Mouse (Mus musculus) adrenal gland, adult 2 months (tissue): ENCODE data around the gene Slc34a3. TPM values are rescaled to one million over a fixed set of nuclear protein-coding genes. Genes with fewer than 3 reads are reported as not detected.

Experiments
- DNase-seq: peaks from one replicate; pipeline ENCODE4 v3.0.0; 2021
- polyA plus RNA-seq: library from polyadenylated mRNA; depleted of rRNA; stranded (reverse); fragments of >200 nt; gene quantifications from 2 replicates; pipeline ENCODE4 v1.2.3, GENCODE M21; 2012
- total RNA-seq, 2 experiments: library from RNA; stranded (reverse); gene quantifications; 2 replicates each; pipeline ENCODE4 v1.2.3; 2021

Slc34a3 gene
- total and polyA plus RNA-seq, 3 experiments = not detected

- DNase-seq = no peak
These were observed 18.2 kb upstream of the Slc34a3 start for GRCm38 (mm10) chr2:25252331-25252730.

GRCm38 (mm10) chr2:25246183-25247072 is 12.3 kb upstream of the Slc34a3 start, which contains the start of gene AL732309.1:
TSS of gene AL732309.1 (minus strand) at chr2:25246863.
- no peak for DNase-seq

- no peak for DNase-seq
These were observed 10.0 kb upstream of the Slc34a3 start for GRCm38 (mm10) chr2:25244144-25244543.

GRCm38 (mm10) chr2:25243342-25243741 is 9.2 kb upstream of the Slc34a3 start:
- DNase-seq = no peak

DNA sequence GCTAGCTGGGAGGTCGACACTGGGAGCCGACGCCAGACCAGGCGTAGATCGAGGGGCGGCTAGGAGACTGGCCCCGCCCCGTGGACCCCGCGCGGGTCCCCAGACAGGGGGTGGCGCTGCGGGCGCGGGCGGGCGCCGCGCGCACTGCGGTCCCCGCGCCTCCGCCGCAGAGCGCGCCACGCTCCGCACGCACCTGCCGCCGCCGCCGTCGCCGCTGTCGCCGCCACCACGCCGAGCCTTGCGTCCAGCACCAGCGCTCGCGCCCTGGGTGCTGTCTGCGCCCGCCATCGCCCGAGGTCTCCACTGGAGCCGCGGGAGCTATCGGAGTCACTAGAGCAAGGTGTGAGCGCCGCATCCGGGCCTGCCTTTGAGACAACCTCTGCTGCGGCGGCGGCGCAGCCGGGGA is 7.9 kb upstream of the Slc34a3 start, which contains the start of the genes Rnf208 and Cysrt1:
TSS of gene Rnf208 (plus strand) at position 155 of the 406 bp plus-strand sequence.
TSS of gene Cysrt1 (minus strand) at position 352 of the 406 bp plus-strand sequence.
- DNase-seq = no peak

GRCm38 (mm10) chr2:25241438-25241775 is 7.2 kb upstream of the Slc34a3 start:
- DNase-seq = no peak

GRCm38 (mm10) chr2:25240723-25241437 is 6.7 kb upstream of the Slc34a3 start:
- DNase-seq = peak; percentile 86

DNA sequence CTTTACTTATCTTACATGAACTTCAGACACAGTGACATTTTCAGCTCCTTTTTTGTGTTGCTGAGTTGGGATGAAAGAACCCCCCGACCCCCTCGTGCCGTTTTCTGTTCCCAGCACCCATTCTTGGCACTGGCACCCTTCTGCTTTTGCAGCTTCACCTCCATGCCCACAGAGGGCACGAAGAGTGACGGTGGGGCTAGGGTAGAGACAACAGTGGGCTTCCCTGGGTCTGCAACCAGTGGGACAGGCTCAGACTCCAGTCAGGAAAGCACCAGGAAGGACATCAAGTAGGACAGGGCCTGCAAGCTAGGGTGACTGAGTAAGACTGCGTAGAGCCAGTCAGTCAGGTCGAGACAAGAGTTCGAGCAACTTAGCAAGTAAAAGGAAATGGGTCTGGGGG is 6.1 kb upstream of the Slc34a3 start:
- no peak for DNase-seq

- no peak for DNase-seq
These were observed 5.6 kb upstream of the Slc34a3 start for GRCm38 (mm10) chr2:25239766-25240165.

DNA sequence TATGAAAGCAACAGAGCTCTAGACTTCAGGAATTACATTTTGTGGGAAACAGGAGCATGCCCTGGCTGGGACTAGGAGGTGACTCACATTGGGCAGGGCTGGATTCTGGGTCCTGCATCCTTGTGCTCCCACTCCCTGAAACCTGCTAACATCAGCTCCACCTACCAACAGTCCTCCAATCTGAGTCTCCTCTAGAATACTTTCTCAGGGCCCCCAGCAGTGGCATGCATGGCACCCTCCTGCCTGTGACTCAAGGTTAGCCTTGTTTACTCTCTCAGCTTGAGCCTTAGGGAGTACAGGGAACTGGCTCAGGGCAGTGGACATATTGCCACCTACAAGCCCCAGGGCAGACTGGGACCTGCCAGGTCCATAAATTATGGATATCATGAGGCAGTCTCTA is 3.9 kb upstream of the Slc34a3 start:
- no peak for DNase-seq

DNA sequence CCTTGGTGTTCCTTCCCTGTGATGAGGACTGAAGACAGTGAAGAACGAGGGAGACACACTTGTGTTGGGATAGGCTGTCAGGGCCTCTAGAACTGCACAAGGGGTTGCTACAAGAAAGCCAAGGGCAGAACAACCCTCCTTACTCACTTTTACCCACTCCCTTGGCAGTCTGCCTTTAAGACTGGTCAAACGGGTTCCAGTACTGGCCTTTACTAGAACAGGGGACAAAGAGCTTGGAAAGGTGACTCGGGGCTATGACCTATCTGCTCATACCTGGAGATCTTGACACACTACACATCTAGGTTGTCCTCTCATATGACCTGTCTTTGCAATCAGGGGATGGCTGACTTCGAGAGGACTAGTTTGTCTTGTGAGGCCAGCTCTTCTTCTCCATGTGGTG is 3.4 kb upstream of the Slc34a3 start:
- no peak for DNase-seq

DNA sequence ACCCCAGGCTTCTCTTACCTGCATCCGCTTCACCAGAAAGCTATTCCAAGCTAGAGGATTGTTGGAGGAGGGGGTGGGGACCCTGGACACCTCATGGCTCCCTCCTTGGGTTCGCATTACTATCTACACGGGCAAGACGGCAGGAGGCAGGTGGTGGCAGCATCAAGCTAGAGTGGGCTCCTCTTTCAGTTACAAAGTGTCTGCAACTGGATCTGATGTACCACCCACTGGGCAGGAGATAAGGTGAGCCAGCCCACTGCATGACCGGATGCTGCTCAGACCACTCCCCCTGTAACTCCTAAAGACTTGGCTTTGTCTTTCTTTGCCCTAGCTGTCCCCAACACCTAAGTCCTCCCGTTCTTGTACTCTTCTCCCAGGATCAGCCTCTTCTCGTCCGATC is 2.5 kb upstream of the Slc34a3 start, which contains the start of gene Rnf224:
TSS of gene Rnf224 (minus strand) at position 174 of the 400 bp plus-strand sequence.
- no peak for DNase-seq

DNA sequence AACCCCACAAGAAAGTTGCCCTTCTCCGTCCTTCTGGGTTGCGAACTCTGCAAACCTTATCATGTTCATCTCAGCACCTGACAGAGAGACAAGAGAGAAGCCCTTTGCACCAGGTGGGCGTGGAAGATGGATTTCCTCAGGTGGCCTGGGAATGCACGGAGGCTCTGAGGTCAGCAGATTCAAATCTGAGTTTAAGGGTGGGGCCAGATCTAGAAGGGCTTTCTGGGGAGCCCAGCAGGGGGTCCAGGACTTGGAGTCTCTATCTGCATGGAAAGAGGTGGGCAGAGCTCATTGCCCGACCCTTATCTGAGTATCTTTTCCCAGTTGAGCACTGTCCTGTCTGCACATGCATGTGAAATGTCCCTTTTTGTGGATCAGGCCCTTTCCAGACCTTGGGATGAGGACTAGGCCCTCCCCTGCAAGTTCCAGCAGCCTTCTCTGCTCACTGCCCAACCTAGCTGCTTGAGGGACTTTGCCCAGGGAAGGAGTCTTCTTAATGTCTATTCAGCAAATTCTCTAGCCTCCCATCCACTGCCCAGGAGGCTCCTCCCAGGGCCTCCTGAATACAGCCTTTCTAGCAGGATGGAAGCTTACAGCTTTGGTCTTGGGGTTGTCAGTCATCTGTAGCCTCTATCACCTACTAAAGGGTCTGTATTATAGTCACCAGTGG is 522 bp upstream of the Slc34a3 start:
- no peak for DNase-seq

DNA sequence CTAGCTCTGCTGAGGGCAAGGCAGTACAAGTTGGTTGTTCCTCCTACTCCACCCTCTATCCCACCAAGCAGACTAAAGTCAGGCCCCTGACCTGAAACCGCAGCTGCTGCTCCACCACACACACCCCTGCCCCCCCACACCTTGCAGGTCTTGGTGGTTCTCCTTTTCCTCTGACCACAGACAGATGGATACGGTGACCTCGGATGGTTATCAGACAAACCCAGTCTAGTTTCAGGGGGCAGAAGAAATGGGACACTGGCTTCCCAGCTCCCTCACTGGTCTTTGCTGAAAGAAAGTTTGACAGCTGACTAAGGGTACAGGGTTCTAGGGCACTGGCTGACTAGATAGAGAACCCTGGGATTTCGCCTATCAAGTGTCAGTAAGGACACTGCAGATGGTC is 743 bp downstream of the Slc34a3 start:
- no peak for DNase-seq

DNA sequence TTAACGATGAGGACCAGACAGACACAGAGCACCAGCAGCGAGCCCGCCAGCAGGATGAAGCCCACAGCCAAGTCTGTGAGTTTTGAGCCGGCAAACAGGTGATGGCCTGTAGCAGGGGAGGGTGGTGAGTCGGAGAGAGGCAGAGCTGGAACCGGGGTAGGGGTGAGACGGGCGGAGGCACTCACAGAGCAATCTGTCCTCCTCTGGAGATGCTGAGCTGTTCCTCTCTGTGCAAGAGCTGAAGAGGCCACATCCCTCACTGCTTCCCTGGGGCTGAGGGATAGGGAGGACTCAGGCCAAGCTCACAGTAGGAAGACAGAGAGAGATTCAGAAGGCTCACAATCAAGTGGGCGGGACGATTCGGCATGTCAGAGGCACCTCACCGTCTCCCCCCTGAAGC is 3.1 kb downstream of the Slc34a3 start:
- no peak for DNase-seq

- DNase-seq = no peak
These were observed 3.6 kb downstream of the Slc34a3 start for GRCm38 (mm10) chr2:25230581-25230980.

DNA sequence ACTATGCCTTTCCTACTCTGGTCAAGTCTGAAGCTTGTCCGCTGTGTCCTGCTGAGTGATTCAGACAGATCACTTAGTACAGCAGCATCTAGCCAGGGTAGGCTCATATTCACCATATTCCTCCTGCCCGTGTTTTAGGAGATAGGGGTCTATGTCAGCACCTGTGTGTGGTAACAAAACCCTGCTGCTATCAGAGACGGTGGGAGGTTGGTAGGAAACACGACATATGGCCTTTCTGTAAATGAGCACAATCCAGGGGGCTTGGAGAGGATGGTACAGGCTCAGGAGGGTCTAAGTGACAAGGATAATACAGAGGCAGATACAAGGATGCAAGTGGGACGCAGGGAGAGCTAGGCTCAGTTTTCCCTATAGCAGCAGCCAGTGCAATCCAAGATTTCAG is 4.6 kb downstream of the Slc34a3 start:
- DNase-seq = no peak

DNA sequence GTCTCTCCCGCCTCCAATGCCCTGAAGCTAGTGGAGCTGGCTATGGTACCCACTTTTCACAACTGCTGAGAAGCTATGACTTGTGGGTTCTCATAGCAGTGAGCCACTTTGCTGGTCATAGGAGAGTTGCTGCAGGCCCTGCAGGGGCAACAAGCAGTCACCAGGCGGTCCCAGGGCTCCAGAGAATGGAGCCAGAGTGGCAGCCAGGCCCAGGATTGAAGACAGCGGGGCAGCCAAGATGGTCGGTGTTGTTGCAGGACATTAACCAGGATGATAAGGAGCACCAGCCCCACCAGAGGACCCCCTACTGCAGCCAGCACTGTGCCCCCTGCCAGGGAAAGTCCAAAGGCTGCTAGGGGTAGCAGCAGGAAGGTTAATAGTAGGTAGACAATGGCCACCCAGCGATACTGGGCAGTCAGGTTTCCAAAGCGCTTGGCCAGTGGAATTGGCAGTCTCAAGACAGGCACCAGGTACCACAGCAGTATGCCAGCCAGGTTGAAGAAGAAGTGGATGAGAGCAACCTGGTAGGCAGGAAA is 5.1 kb downstream of the Slc34a3 start:
- DNase-seq = no peak

DNA sequence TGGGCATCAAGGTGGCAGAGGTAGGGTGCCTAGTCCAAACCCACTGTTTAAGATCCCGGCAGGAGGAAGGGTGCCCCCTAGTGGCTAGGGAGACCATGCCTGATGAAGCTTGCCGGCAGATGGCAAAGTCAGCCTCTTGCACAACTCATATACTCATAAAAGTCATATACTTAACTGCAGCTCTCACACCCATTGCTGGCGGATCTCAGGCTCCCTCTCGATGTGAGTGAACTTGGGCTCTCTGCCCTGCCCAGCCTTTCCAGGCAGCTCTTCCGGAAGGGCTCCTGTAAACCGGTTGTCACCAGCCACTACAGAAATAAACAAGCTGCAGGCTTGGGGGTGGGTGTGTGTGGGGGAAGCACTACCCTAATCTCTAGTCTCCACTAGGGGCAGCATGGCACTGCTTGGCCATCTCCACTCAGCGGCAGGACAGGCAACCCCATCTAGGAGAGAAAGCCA is 5.7 kb downstream of the Slc34a3 start:
- peak; percentile 90 for DNase-seq

DNA sequence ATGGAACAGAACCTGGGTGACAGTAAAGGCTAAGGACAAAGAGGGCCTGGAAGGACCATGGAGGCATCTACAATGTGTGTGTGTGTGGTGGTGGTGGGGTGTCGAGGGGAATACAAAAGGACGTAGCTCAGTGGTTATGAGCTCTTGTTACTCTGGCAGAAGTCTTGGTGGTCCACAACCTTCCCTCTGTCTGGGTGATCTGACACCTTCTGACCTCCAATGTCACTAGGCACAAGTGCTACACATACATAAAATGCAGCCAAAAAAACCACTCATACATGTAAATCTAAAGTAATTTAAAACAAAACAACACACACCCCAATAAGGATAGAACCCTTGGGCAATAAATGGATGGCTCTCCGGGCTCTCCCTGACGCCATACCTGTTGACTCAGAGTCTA is 6.8 kb downstream of the Slc34a3 start:
- no peak for DNase-seq

DNA sequence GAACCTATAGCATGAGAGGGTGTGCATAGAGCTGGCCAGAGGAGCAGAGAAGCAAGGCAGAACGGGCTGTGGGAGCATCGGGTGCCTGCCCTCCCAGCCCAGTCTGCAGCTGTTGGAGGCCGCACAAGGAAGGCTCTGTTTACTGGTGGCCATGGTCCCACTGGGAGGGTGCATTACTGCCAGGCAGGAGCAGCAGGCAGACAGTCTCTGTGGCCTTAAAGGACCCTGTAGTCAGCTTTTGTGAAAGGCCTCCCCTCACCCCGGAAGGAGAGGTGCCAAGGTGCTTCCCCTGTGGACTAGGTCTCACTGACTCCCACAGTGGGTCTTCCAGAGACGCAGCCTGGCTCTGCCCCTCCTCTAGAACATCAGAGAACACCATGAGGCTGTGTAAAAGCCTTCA is 7.3 kb downstream of the Slc34a3 start:
- no peak for DNase-seq

GRCm38 (mm10) chr2:25225811-25226379 is 8.3 kb downstream of the Slc34a3 start:
- DNase-seq = no peak
